Mouse (Mus musculus) forebrain, embryonic 11.5 days (tissue): ENCODE data around the gene Tex9. TPM values are rescaled to one million over a fixed set of nuclear protein-coding genes. Genes with fewer than 3 reads are reported as not detected.
A peak's percentile ranks its signal among the peaks of the same experiment; 100 is the strongest.

ENCODE experiments used
- ATAC-seq: fragments of 200-750 bp; cut with Nextera tagmentation; replicated peaks from 2 replicates; pipeline ENCODE4 v1.8.0; 2017; ENCODE audit warnings: moderate TSS enrichment; ENCODE audit not compliant: low FRiP score
- DNase-seq: peaks from one replicate; pipeline ENCODE4 v3.0.0-alpha.2; 2017; ENCODE audit warnings: low spot score
- H3K27ac ChIP-seq: fragments of 300-500 bp; sonication (generic); 2 replicates; pipeline ENCODE4 v1.5.1; 2014; ENCODE audit warnings: low read depth, low read length
- H3K27me3 ChIP-seq: fragments of 300-500 bp; sonication (generic); 2 replicates; pipeline ENCODE4 v1.6.1; 2014; ENCODE audit warnings: mild to moderate bottlenecking, low read length, mixed read lengths; ENCODE audit not compliant: control insufficient read depth, insufficient read depth
- H3K36me3 ChIP-seq: fragments of 300-500 bp; sonication (generic); 2 replicates; pipeline ENCODE4 v1.6.1; 2014; ENCODE audit warnings: mild to moderate bottlenecking, low read length, moderate library complexity, mixed read lengths; ENCODE audit not compliant: control insufficient read depth, insufficient read depth
- H3K4me1 ChIP-seq: fragments of 300-500 bp; sonication (generic); replicated peaks from 2 replicates; pipeline ENCODE4 v1.6.1; 2014; ENCODE audit warnings: low read length, mixed read lengths; ENCODE audit not compliant: control insufficient read depth, insufficient read depth
- H3K4me2 ChIP-seq: fragments of 300-500 bp; sonication (generic); 2 replicates; pipeline ENCODE4 v1.6.1; 2014; ENCODE audit warnings: low read depth, mild to moderate bottlenecking, low read length, moderate library complexity, mixed read lengths; ENCODE audit not compliant: severe bottlenecking
- H3K4me3 ChIP-seq: fragments of 300-500 bp; sonication (generic); 2 replicates; pipeline ENCODE4 v1.5.1; 2014; ENCODE audit warnings: low read depth, low read length
- H3K9ac ChIP-seq: fragments of 300-500 bp; sonication (generic); 2 replicates; pipeline ENCODE4 v1.6.1; 2014; ENCODE audit warnings: low read length
- H3K9me3 ChIP-seq: fragments of 300-500 bp; sonication (generic); 2 replicates; pipeline ENCODE4 v1.6.1; 2016; ENCODE audit warnings: low read length, mixed read lengths; ENCODE audit not compliant: control insufficient read depth
- WGBS: fragments of 180-500 bp; shearing (Covaris S2); extraction: QIAGEN DNeasy Blood & Tissue Kit; methylation state at CpG from one replicate; pipeline ENCODE4 v1.1.7; 2014; 5-methylcytosine and 5-hydroxymethylcytosine counted together
- polyA plus RNA-seq: library from polyadenylated mRNA; unstranded; fragments of >200 nt; fragmentation: Nextera tagmentation; extraction: Ambion mirVana; gene quantifications from 2 replicates; pipeline ENCODE4 v1.2.1, GENCODE M21; 2014

Gene Tex9
- polyA plus RNA-seq, 1 experiment from 2014 or later: 75.1 TPM

- H3K9ac ChIP-seq: no peak overlapping the region
- no peak for DNase-seq
- peaks cover 3% of the 10 kb centered on the region; the same call in 1 of the 2 replicates for H3K4me1 ChIP-seq
- H3K4me3 ChIP-seq: no peak overlapping the region
- no peaks in the 10 kb centered on the region for H3K9me3 ChIP-seq
- WGBS: 90% methylated on average over 3 of the region's 3 CpGs
- H3K27ac ChIP-seq: no peak overlapping the region
- ATAC-seq: no peak
- H3K36me3 ChIP-seq: no peaks in the 10 kb centered on the region
- H3K27me3 ChIP-seq: no peaks in the 10 kb centered on the region
- H3K4me2 ChIP-seq: no peak overlapping the region
Observed at GRCm38 (mm10) chr9:72493984-72494685, 2.1 kb upstream of the Tex9 start.

DNA sequence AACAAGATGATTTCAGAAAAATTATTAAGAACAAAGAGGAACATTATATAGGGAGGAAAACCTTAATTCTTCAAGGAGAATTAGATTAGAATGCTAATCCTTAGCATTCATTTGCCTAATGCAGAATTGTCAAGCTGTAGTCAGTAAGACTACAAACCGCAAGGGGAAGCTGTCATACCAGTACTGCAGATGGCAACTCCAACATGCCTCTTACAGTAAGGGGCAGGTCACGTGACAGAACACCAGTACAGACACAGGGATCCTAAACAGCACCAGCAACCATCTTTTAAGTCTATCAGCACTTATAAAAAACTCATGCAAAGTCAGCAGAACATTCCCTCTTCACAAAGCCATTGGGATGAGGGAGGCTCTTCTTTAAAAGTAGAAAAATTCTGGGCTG lies 1.5 kb upstream of the Tex9 start:
- DNase-seq: no peak
- Histone ChIP-seq H3K4me1 (peaks cover 3% of the 10 kb centered on the region; the same call in 1 of the 2 replicates), H3K27ac (no peak overlapping the region), H3K27me3 (no peaks in the 10 kb centered on the region), H3K4me2 (no peak overlapping the region), H3K36me3 (no peaks in the 10 kb centered on the region), H3K4me3 (no peak overlapping the region), H3K9ac (no peak overlapping the region), H3K9me3 (no peaks in the 10 kb centered on the region)
- WGBS: 94% methylated on average over 2 of the region's 2 CpGs
- no peak for ATAC-seq

DNA sequence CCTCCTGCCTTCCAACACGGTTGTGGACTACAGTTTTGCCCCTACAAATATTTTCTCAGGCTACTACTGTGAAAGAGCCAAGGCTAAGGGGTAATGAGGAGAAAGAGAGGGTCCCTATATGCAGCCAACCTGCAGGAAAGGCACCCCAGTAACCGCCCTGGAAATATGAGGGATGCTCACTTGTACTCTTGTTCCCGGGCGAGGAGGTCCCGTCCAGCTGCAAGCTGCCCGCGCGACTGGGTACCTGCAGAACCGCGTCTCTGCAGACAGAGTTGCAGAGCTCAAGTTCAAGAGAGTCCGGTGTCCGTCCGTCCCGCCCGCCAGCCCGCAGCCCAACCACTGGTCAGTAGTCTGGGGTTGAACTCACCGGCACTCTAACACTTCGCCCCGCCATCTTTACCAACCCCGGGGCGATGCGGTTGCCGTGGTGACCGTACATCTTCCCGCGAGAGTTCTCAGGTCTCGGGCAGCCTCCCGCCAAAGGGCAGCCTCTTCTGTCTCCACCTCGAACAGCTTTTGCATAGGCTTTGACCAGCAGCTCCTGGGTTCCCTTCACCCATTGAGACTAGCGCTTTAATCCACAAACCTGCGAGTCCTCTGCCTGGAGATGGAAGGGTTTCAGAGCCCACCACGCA lies 336 bp downstream of the Tex9 start:
- peak overlapping the region; percentile 80 for H3K4me3 ChIP-seq
- no peaks in the 10 kb centered on the region for H3K36me3 ChIP-seq
- ATAC-seq (peak; percentile 98), DNase-seq (peak; percentile 96)
- H3K27me3 ChIP-seq: no peaks in the 10 kb centered on the region
- H3K4me1 ChIP-seq: peaks cover 3% of the 10 kb centered on the region; the same call in 1 of the 2 replicates
- WGBS: under 1% methylated on average over 32 of the region's 32 CpGs
- H3K9me3 ChIP-seq: no peaks in the 10 kb centered on the region
- H3K9ac ChIP-seq: peak overlapping the region; percentile 70
- H3K27ac ChIP-seq: peak overlapping the region; percentile 67; the same call in 1 of the 2 replicates
- H3K4me2 ChIP-seq: peak overlapping the region; percentile 57

DNA sequence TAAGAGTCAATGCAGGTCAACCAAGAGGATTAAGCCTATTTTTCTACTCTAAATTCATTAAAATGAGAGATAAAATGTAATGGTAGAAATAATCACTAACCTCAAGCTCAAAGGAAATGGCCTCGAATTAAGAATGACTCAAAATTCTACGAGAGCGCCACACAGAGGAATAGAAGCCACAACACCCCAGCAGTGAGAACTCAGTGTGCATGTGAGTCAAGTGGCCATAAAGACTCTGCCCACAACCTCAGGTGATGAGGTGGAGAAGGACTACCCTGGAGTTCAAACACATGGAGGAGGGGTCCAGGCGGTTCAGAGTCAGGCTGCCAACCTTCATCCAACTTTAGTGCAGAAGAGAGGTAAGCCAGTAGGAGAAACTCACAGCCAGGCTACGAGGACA lies 2.9 kb downstream of the Tex9 start:
- DNase-seq (no peak), ATAC-seq (no peak)
- Histone ChIP-seq H3K27me3 (no peaks in the 10 kb centered on the region), H3K27ac (no peak overlapping the region), H3K4me1 (peaks cover 3% of the 10 kb centered on the region; the same call in 1 of the 2 replicates), H3K36me3 (no peaks in the 10 kb centered on the region), H3K9ac (no peak overlapping the region), H3K9me3 (no peaks in the 10 kb centered on the region), H3K4me3 (no peak overlapping the region), H3K4me2 (no peak overlapping the region)
- 89% methylated on average over 5 of the region's 5 CpGs for WGBS

- no peaks in the 10 kb centered on the region for H3K9me3 ChIP-seq
- H3K27ac ChIP-seq: no peak overlapping the region
- H3K4me2 ChIP-seq: no peak overlapping the region
- no peaks in the 10 kb centered on the region for H3K27me3 ChIP-seq
- no peak overlapping the region for H3K4me3 ChIP-seq
- DNase-seq (no peak), ATAC-seq (no peak)
- no peak overlapping the region for H3K9ac ChIP-seq
- no peaks in the 10 kb centered on the region for H3K36me3 ChIP-seq
- peaks cover 3% of the 10 kb centered on the region; the same call in 1 of the 2 replicates for H3K4me1 ChIP-seq
Observed at GRCm38 (mm10) chr9:72488523-72488922, 3.5 kb downstream of the Tex9 start.

DNA sequence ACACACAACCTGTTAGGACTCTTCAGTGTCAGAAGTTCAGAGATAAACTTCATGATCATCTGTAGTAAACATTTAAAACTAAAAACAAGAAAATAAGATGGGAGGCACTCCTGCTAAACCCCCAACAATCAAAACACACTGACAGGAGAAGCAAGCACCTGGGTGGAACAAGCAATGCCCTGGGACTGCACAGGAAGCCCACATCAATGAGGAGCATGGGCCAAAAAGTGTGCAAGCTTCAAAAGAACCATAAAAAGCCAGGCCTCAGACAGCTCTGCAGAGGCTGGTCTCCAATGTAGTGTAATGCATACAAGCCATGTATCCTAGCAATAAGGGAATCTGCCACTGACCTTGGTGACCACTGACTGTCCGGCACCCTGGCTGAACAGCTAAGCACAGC lies 12.7 kb downstream of the Tex9 start:
- WGBS: 88% methylated on average over 1 of the region's 1 CpGs
- H3K36me3 ChIP-seq: no peaks in the 10 kb centered on the region; the same call in 1 of the 2 replicates
- no peak for DNase-seq

DNA sequence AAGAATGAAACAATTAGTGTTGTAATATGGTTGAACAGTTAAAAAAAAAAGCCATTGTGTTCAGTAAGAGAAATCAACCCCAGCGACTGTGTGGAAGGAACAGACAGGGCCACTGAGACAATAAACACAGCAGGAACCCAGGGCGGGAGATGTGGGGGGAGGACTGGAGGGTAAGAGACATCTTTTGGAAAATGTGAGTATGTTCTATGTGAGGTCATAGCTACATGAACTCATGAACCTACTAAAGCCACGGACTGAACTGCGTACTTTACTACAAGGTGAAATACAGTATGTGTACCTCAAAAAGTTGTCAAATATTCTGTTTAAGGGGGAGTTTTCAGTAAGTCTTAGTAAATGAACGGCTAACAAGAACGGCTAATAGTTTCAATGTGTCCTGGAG lies 14.7 kb downstream of the Tex9 start:
- ATAC-seq: no peak
- no peaks in the 10 kb centered on the region for H3K4me1 ChIP-seq
- H3K4me3 ChIP-seq: no peak overlapping the region
- no peaks in the 10 kb centered on the region for H3K9me3 ChIP-seq
- no peak overlapping the region for H3K27ac ChIP-seq
- no peak overlapping the region for H3K4me2 ChIP-seq
- no peaks in the 10 kb centered on the region for H3K27me3 ChIP-seq
- H3K9ac ChIP-seq: no peak overlapping the region
- H3K36me3 ChIP-seq: peaks cover 2% of the 10 kb centered on the region; the same call in 1 of the 2 replicates
- WGBS: 85% methylated on average over 6 of the region's 6 CpGs
- DNase-seq: no peak

More for the DNA sequence above, 12.7 kb downstream of the Tex9 start:
- ATAC-seq: no peak
- H3K27me3 ChIP-seq: no peaks in the 10 kb centered on the region
- no peaks in the 10 kb centered on the region for H3K4me1 ChIP-seq
- H3K4me2 ChIP-seq: no peak overlapping the region
- no peak overlapping the region for H3K4me3 ChIP-seq
- H3K9ac ChIP-seq: no peak overlapping the region
- no peaks in the 10 kb centered on the region for H3K9me3 ChIP-seq
- H3K27ac ChIP-seq: no peak overlapping the region

- H3K36me3 ChIP-seq: peaks cover 2% of the 10 kb centered on the region; the same call in 1 of the 2 replicates
- no peak overlapping the region; the same call in 1 of the 2 replicates for H3K9ac ChIP-seq
- H3K4me1 ChIP-seq: no peaks in the 10 kb centered on the region
- ATAC-seq (no peak), DNase-seq (no peak)
- H3K9me3 ChIP-seq: no peaks in the 10 kb centered on the region
- H3K27me3 ChIP-seq: no peaks in the 10 kb centered on the region
- H3K27ac ChIP-seq: no peak overlapping the region
- no peak overlapping the region for H3K4me2 ChIP-seq
- 93% methylated on average over 9 of the region's 9 CpGs for WGBS
- H3K4me3 ChIP-seq: no peak overlapping the region
Observed at GRCm38 (mm10) chr9:72475511-72475910, 16.5 kb downstream of the Tex9 start.
